Mouse (Mus musculus) spleen, adult 2 months (tissue): ENCODE measurements around the gene Trmo.

Experiments used
- CTCF ChIP-seq: fragments of 200-500 bp; IDR thresholded peaks from 2 replicates; pipeline ENCODE4 v1.5.1; 2011; ENCODE audit warnings: mild to moderate bottlenecking, inconsistent platforms; ENCODE audit not compliant: insufficient read depth, insufficient read length, insufficient replicate concordance; ENCODE audit errors: extremely low read depth
- POLR2A ChIP-seq: fragments of 200-500 bp; IDR thresholded peaks from 2 replicates; pipeline ENCODE4 v1.6.1; 2011; ENCODE audit warnings: low read depth, low read length, inconsistent platforms

GRCm38 (mm10) chr4:46328906-46329305 lies 60.3 kb downstream of the Trmo start:
- TF ChIP-seq CTCF (no peak), POLR2A (no peak)
